Mouse (Mus musculus) B cell, adult 2 months (primary cell): Measurements from ENCODE around the gene Fyb.

Experiments
- DNase-seq, 2 experiments: peaks; one replicate each; pipeline ENCODE4 v3.0.0; 2022

The Fyb gene

DNA sequence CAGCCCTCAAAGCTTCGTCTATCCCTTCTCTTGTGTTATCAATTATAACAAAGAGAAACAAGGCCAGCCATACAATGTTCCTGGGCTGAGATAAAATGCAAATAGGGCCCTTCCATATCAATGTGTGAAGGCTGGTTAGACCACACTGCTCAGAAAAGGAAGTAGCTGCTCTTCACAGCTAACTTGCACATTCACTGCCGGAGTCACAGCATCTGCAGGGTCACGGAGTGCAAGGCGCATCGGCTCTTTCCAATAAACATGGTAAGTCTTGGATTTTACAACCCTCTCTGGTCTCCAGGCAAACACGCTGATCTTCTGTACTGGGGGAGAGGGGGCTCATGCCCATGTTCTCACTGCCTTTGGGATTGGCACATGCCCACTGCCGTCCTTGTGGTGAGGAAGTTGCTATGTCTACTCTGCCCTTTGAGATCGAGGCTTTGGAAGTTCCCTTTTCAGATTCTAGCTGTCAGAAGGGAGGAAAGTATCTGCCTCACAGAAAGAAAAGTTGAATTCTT, at the start of gene Fyb:
Gene Fyb (plus strand): TSS at position 201 of the 515 bp plus-strand sequence.
- DNase-seq, result no peak

DNA sequence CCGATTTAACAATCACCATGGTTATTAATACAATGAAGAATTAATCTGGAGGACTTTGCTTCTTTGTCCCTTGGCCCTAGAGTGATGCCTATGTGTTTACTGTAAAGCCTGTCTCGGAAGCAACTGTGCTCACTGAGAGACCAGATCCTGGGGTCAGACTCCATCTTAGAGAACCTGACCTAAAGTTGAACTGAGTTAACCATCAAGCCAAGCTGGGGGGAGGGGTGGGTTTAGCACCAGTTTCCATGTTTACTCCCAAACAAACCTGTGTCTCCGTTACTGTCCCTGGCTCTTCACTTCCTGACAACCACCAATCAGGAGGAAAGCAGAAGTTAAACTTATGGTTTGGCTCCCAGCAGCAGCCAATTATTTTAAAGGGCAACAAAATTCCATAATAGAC, 39.1 kb upstream of the Fyb start:
- DNase-seq, result no peak

DNA sequence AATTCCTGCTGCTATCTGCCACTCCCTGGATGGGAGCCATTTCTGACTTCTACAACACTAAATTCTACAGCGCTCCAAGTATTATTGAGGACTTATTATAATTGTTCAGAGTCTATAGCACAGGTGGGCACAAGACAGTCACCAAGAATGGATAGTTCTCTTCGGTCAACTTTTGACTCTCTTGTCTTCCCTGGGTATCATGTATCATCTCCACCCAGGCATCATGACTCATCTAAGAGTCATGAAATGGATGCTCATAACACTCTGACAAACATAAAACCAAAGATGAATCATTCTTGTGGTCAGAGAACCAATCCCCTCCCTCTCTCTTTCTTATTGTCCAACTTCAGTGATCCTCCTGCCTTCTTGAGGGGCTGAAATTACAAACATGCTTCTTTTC, 30.3 kb upstream of the Fyb start:
- DNase-seq, result no peak

DNA sequence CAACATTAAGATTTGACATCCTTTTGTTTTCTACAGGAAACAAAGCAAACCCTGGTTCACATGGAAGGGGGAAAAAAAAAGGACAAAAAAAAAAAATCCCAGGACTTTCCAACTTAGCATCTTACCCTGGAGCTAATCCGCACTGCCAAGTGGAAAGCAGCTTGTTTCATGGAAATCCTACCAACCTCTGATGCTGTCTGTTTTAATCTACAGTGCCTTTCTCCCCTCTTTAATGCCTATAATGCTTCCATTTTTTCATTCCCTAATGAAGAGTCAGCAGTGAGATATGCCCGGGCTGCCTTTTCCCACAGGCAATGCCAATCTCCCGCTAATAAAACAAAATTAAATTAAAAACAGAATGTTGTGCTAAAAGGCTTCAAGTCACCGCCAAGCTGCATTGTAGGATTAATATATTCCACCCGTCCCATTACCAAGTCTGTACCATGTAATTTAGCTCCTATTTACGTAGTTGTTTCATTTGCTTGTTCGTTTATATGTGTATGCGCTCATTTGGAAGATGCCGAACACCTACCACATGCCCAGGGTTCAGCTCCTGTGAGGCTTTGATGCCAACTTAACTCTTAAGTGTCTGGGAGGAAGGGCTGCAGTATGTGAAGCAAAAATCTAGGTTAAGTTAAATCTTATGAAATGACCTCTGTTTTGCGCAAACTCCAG, 24.1 kb upstream of the Fyb start:
- DNase-seq, result no peak

DNA sequence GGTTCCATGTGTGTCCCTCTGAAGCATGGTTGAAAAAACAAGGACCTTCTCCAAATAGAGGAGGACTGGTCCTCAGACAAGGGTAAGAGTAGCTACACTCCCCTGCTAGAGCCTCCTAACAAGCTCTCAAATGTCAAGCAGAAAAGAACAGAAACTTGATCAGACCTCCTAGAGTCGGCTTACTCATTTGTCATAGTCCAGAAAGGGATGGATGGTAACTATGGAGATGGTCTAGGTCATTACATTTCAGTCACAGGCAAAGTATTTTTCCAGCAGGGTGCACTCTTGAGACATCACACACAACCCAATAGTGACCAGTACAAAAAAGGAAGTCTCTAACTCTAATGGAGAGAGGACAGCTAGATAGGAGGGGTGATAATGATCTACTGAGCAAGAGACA, 21.9 kb upstream of the Fyb start:
- no peak for DNase-seq

DNA sequence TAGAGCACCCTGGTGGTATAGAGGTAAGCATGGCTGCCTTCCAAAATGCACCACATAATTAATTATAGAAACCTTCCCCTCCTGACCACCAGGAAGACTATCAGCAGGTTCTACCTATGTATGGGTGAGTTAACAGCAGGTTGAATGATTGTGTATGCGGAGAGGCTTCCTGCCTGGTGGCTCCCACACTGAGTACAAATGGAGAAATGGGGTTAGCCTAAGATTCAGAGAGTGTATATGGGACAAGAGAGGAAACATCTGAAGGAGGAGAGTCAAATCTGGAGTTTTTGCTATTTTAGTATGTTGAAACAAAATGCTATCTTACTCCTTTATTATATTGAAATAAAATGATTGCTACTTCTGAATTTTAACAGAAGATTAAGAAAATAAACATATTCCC, 5.1 kb upstream of the Fyb start:
- DNase-seq, result no peak

DNA sequence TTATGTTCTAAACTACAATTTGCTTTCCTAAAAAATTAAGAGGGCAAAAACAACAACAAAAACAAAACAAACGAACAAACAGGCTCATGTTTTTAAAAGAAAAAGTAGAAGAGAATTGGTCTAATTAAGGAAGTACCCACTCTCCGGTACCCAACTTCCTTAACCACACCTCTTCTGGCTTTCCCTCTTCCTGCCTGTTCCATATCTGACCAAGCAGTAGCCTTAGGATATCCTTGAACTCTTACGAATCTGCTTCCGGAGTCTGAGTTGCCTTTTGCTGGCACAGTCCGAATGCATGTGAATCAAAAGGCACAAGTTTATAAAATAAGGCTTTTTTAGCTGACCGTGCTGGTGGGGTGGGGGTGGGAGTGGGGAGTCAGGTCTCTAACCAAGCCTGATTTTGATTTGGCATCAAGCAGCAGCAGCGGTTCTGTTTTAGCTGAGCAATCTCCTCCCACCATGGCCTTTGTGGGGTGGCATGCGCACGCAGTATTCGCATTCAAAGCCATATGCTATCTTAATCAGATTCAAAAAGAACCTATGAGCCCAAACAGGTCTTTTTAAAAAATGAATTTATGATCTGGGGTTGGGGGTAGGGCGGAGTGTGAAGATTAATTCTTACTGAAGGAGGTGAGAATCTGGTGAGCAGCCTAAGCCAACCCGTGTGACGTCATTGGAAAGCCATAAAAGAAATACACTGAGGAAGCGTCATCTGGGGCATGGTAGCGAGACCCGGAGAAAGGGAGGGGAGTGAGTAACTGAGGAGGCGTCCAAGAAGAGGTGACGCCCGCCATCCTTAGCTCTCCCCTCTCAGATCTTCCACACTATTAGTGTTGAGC, 3.0 kb upstream of the Fyb start:
- no peak for DNase-seq

DNA sequence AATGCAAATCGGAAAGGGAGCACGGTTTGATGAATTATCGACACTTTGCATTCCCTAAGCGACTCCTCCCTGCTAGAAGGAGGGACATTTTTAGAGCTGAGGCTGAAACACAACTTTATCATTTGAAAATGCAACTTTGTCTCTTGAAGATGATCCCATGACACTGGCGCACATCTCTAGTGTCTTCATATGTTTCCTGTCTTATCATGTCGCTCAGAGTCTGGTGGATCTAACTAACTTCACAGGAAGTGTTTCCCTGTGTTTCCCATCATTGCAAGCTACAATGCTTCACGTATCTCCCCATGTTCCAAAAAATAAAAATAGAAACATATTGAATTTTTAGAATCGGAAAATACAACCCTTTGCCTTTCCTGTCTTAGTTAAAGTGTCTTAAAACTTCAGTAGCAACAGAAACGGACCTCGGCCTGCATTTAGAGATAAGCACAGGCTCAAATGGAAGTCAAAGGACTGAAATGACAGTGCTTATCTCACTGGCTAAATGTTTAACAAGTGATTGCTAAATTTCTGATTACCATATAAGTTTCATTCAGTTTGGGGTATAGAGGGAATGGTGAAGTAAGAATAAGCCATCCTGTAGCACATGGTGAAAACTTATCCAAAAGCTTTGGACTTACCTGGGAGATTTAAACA, 2.0 kb upstream of the Fyb start:
- no peak for DNase-seq

DNA sequence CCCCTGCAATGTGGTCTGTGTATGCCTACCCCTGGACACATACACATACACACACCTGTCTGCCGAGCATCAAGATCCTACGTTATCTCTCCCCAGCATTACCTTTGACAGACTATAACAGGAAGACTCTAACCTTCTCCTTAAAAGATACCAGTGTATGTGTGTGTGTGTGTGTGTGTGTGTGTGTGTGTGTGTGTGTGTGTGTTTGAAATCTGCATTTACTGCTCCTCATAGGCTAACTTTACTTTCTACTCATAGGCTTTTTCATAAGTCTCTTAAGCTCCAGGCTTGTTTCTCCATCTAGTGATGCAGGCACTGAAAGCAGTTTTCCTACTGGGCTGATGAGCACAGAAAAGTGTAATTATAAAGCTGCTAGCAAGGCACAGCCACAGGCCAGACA, 2.1 kb downstream of the Fyb start:
- DNase-seq, result no peak

DNA sequence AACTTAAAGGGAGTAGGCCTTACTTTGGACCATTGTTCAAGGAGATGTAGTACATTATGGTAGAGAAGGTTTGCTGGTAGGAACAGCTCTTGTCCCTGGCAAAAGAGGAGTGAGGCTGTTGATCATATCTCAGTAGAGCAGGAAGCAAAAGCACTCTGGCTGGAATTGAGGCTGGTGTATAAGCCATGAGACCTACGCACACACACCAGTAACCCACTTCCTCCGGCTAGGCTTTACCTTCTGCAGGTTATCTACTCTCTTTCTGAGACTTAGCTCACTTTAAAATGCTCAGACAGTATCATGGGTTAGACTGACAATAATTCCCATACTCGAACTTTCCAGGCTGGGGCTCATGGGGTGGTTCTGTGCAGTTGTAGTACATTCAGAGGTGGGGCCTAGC, 2.7 kb downstream of the Fyb start:
- no peak for DNase-seq

DNA sequence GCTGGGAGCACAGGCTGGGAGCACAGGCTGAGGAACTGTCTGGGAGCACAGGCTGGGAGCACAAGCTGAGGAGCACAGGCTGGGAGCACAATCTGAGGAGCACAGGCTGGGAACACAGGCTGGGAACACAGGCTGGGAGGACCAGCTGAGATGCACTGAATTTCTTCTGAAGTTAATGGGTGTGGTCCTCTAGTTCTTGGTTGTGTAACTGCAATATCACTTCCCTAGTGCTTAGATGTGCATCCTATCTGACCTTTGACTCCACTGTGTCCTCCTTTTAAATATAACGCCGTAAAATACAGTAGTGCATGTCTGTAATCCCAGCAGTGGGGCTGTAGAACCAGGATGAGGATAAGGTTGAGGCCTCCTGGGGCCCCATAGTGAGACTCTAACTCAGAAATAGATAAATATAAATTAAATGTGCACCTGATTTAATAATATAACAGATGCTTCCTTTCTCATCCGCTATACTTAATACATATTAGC, 11.2 kb downstream of the Fyb start:
- no peak for DNase-seq

DNA sequence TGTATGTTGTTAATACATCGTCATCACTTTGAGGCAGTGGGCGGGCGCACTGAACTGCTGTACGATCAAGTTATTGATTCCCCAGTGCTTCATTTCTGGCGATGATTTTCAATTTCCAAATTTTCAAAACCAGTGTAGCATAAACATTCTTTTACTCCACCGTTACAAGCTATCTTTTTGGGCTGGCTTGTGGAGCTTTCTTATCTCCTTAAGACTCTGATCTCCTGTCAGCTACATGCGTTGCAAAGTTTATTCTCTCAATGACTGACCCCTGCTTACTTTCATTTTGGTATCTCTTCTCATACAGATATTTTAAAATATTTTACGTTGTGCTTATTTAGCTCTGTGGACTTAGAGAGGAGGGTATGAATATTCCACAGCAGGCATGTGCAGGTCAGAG, 11.9 kb downstream of the Fyb start:
- no peak for DNase-seq

DNA sequence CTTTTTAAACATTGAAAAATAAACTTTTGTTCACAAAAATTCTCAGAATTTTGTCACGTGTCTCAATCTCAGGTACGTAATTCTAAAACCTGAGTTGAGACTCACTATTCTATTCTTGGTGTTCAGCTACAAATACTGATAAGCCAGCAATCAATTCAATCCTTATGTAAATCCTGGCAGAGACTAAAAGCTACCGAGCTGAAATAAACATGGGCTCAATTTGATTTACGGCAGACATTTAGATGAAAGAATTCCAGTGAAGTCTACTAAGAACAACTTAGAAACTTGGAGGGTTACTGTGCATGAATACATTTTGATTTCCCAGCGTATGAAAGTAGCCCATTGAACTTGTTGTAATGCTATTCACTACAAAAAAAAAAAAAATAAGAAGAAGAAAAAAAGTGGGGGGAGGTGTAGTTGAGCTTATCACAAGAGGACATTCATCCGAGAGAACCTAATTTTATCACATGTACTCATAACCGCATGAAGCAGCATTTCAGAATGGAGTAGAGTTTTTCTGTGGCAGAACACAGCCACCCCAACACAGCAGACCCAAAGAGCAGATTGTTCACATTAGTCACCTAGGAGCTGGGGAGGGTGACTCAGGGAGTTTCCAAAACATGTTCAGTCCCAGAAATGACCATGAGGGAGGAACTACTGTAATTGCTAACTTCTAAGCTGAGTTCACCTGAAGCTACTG, 17.1 kb downstream of the Fyb start:
- no peak for DNase-seq

DNA sequence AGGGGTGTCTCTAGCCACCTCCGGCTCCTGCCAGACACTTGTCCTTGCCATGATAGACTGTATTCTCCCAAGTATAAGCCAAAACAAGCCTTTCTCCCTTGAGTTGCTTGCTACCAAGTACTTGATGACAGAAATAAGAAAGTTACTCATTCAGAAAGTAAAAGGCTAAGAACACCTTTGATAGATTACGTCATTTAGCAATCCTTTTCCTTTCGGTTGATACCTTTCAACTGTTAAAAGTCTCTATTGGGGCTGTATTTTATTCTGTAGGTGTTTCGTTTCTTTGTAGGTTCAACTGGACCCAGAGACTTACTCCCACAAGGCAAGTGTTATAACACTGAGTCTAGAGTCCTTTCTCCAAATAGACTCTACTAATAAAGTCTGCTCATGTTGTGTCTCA, 26.3 kb downstream of the Fyb start:
- no peak for DNase-seq

DNA sequence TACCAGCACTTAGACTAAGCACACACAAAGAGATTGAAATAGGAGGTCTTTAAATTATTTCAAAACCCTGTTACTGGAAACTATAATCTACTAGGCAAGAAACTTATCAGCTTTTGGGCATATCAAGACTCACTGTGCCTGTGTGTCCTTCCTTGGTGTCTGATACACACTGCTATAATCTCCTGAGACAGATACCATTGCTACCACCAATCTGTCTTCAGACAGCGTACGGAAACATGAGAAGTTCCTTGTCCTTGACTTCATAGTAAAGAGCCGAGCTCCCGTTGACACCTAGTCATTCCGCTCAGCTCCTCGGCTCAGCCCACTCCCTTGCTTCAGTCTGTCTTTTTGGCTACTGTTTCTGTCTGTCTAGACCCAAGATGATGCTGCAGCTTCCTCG, 29.2 kb downstream of the Fyb start:
- DNase-seq, result no peak

DNA sequence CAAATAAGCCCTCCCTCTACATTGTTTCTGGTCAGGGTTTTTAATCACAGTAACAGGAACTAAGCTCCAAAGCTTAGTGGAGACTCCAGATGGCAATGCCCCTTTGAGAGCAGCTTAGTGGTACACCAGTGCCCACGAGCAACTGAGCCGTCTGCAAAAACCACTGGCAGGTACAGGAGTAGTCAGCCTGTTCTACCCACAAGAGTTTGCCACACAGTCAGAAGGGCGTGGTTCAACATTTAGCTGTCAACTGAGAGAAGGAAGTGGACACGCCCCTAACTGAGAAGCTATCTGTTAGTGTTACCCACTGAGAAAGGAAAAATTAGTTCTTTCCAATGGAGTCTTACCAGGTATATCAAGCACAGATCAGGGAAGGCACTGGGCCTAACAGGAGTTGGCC, 32.1 kb downstream of the Fyb start:
- DNase-seq, result no peak

DNA sequence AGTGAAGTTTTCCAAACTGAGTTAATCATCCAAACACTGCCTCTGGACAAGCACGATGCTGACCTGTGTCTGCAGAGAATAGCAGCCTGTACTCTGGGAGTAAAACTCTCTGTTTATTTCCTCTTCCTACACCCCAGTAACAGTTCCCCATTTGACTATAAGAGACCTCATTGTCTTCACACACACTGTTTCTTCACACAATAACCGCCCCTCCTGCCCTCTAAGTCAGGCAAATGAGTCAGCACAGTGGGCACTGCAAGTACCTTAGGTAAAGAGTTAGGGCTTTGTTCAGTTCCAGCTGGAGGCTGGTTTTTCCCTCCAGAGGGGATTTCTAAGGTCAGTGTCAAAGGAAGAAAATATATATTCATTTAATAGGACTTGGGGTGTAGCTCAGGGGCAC, 32.9 kb downstream of the Fyb start:
- DNase-seq, result no peak

DNA sequence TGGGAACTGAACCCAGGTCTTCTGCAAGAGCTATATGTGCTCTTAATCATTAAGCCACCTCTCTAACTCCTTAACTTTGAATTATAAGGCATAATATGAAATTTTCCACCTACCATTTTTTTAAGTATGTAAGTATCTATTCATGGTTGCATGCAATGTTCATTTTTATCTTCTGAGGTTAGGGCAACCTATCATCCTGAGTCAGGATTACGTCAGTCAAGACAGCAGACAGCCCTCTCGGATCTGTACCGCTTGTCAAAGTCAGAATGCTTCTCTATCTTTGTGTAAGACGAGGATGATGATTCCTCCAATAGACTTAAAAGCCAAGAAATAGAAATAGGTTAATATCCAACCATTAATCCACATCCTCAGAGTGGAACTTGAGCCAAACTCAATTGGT, 33.6 kb downstream of the Fyb start:
- DNase-seq, result no peak

DNA sequence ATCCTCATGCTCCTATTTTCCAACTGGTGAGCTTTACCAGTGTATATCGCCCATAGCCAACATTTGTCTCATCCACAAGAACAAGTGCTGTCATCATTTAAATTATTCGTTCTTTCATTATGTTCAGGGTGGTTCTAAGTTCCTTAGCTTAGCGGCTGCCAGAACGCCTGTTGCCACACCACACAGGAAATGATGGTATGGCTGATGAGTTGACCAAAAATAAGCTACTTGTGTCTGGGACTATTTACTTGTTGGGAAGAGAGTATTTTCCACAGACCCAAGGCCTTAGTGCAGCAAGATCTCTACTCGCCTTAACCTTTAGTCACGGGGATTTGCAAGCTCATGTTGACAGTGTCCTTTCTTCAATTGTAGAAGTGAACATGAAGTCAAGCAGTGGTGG, 34.3 kb downstream of the Fyb start:
- no peak for DNase-seq

DNA sequence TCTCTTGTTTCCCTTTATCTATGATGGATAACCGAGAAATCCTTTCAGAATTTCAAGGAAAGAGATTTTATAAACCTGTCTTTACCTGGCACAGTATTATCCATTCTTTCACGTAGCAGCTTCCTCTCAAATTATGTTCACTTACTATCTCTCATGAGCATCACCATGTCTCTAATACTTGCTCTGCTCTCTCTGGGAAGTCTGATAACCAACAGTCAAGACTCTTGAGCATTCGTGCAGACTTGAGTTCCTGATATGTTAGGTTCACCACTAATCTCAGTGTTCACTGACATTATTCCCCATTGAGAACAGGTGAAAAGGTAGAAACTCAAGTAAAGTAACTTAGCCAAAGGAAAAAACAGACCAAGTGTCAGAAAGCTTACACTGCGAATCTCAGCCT, 34.9 kb downstream of the Fyb start:
- DNase-seq, result no peak

DNA sequence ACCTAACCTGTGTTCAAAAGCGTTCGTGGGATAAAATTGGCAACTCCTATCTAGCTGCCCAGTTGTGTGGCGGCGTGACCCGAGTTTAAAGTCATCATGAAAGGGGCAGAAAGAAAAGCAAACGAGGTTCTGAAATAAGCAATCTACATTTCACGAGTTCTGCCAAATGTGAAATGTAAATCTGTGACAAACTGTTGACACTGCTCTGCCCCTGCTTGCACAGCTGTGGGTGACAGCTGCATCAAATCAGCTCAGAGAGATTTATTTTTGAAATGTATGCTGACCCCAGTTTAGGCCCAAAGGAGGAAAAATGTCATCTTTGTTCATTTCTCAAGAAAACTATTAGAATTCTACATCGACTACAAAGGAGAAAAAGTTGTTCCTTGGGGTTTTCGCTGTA, 36.5 kb downstream of the Fyb start:
- no peak for DNase-seq

DNA sequence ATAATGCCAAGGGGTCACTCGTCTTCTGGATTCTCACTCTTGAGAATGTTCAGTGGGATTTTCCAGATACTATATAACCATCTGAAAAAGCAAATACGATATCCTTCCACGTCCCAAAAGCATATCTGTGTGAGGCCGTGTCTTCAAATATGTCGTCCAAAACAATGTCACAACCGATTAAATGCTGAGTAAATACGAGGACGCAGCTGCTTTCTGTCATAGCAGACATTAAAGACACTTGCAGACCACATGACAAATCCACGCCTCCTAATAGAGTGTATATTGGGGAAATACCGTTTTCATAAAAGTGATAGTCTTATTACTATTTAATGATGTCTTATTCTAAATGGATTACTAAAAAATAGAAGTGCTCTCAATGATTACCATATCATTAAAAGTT, 38.0 kb downstream of the Fyb start:
- DNase-seq, result no peak

DNA sequence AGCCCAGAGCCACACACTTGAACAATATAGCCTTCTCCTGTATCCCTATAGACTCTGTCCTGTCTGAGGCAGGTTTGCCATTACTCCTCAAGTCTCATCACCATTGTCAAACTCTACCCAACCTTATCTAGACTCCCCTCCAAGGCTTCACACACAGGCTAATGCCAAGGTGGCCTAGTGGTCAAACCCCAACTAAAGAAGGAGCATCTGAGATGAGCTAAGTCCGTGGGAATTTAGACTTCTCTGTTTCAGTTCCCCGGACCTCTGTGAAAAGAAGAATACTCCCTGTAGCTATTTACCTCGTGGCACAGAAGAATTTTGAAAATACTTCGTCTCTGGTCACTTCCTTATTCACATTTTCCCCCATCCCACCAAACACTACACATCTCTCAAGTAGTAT, 39.5 kb downstream of the Fyb start:
- no peak for DNase-seq
